Mouse (Mus musculus) stomach, postnatal 0 days (tissue): ENCODE measurements around the gene Sox6.

Source experiments
- CTCF ChIP-seq: IDR thresholded peaks from 2 replicates; pipeline ENCODE4 v1.5.1; 2016; ENCODE audit warnings: antibody characterized with exemption, low read depth, mild to moderate bottlenecking, moderate library complexity
- EP300 ChIP-seq: optimal IDR thresholded peaks from 2 replicates; pipeline ENCODE3; 2016; ENCODE audit warnings: antibody characterized with exemption

DNA sequence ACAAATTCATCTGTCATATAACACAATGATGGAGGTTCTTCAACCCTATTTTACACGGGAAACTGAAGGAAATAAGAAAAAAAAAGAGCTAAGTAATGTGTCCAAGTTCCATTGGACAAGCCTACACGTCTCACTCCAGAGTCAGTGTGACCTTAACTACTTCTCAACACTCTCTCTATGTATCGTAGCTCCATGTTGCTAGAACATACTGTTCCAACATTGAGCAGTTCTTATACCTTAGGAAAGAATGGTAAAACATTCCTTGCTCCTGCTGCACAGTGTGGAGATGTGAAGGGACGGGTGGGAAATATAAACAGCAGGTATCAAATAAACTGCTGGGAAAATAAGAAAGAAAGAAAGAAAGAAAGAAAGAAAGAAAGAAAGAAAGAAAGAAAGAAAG is 209.3 kb downstream of the Sox6 start:
- TF ChIP-seq CTCF, result no peak
- TF ChIP-seq EP300, result no peak
